Mouse (Mus musculus) forelimb bud, embryonic 11.5 days (tissue): ENCODE data around the gene Rpl3l.
A peak's percentile ranks its signal among the peaks of the same experiment; 100 is the strongest.
"Not testable (repeated sequence)": the region's sequence is repeated elsewhere in the genome, so short reads cannot be mapped to it uniquely, and the experiment has no call there.

Source experiments
- DNase-seq: peaks from one replicate; pipeline ENCODE4 v3.0.0-alpha.2; 2012; ENCODE audit warnings: low read depth, low spot score

Gene Rpl3l

GRCm38 (mm10) chr17:24727618-24728017, at the start of gene Rpl3l:
TSS of gene Rpl3l (plus strand) at chr17:24727820.
- no peak for DNase-seq

- no peak for DNase-seq
These were observed 41.1 kb upstream of the Rpl3l start for GRCm38 (mm10) chr17:24686514-24686913.

GRCm38 (mm10) chr17:24687146-24687595, 40.4 kb upstream of the Rpl3l start:
- no peak for DNase-seq

- DNase-seq, result no peak
These were observed 40.0 kb upstream of the Rpl3l start for GRCm38 (mm10) chr17:24687599-24687998.

- DNase-seq, result no peak
These were observed 38.2 kb upstream of the Rpl3l start, which contains the start of gene Syngr3 for GRCm38 (mm10) chr17:24689251-24690081. TSS of gene Syngr3 (minus strand) at chr17:24689955.

GRCm38 (mm10) chr17:24692385-24692784, 35.2 kb upstream of the Rpl3l start:
- no peak for DNase-seq

GRCm38 (mm10) chr17:24695326-24696010, 32.2 kb upstream of the Rpl3l start:
- DNase-seq, result no peak

- DNase-seq, result peak; percentile 83
These were observed 31.5 kb upstream of the Rpl3l start, which contains the start of the genes Gfer and Noxo1 for GRCm38 (mm10) chr17:24696011-24696697. TSS of gene Gfer (minus strand) at chr17:24696156. TSS of gene Noxo1 (plus strand) at chr17:24696234.

- DNase-seq, result no peak
These were observed 29.6 kb upstream of the Rpl3l start for GRCm38 (mm10) chr17:24697985-24698384.

GRCm38 (mm10) chr17:24698715-24699114, 28.9 kb upstream of the Rpl3l start:
- no peak for DNase-seq

GRCm38 (mm10) chr17:24699473-24699872, 28.1 kb upstream of the Rpl3l start:
- DNase-seq, result no peak

- no peak for DNase-seq
These were observed 26.4 kb upstream of the Rpl3l start for GRCm38 (mm10) chr17:24701251-24701650.

- DNase-seq, result no peak
These were observed 21.8 kb upstream of the Rpl3l start for GRCm38 (mm10) chr17:24705821-24706220.

- DNase-seq, result peak; percentile 93
These were observed 20.4 kb upstream of the Rpl3l start, which contains the start of gene Tbl3 for GRCm38 (mm10) chr17:24706982-24707800. TSS of gene Tbl3 (minus strand) at chr17:24707660.

GRCm38 (mm10) chr17:24707801-24708425, 19.7 kb upstream of the Rpl3l start:
- DNase-seq, result no peak

GRCm38 (mm10) chr17:24708646-24709045, 19.0 kb upstream of the Rpl3l start:
- no peak for DNase-seq

- DNase-seq, result no peak
These were observed 12.1 kb upstream of the Rpl3l start for GRCm38 (mm10) chr17:24715556-24715955.

GRCm38 (mm10) chr17:24716166-24716682, 11.4 kb upstream of the Rpl3l start:
- no peak for DNase-seq

GRCm38 (mm10) chr17:24717943-24718342, 9.7 kb upstream of the Rpl3l start, which contains the start of the genes Rnf151 and Rps2:
TSS of gene Rnf151 (minus strand) at chr17:24718063.
TSS of gene Rps2 (plus strand) at chr17:24718116.
- no peak for DNase-seq

GRCm38 (mm10) chr17:24718938-24719337, 8.7 kb upstream of the Rpl3l start:
- not testable (repeated sequence) for DNase-seq
